Mouse (Mus musculus): ENCODE data around the gene AI593442. TPM values are rescaled to one million over a fixed set of nuclear protein-coding genes. Genes with fewer than 3 reads are reported as not detected.
A peak's percentile ranks its signal among the peaks of the same experiment; 100 is the strongest.

AI593442 gene
- 100 to 1,000 TPM; 109 to 121 TPM for total RNA-seq (2021)
- long read RNA-seq, full-length matches to known transcripts = 5 of 12 reads
- long read RNA-seq, partial matches to known transcripts = 0 of 12 reads
- long read RNA-seq, other reads (novel, unspliced or antisense) = 7 of 12 reads

- peak; percentile 50 to 76 for DNase-seq (ENCODE audit: low spot score in 2 of 2)
Observed at GRCm38 (mm10) chr9:52679362-52679947, at the start of gene AI593442. TSS of gene AI593442 (minus strand) at chr9:52679780.

DNA sequence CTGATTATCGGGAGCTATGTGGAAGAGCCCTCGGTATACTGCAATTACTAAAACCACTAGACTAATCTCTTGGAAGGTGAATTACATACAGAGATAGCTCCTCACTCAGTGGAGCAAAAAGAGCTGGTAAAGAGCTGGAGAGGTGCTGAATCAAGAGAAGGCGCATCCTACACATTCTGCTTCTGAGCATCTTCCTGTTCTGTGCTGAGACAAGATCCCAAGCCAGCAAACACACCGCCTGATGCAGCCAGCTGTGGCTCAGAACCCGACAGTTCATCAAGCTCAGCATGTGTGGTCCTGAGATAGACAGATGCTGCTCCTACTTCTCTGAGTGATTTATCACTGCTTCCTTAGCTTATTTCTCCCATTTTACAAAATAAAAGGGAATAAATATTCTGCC lies 49.2 kb upstream of the AI593442 start:
- DNase-seq (ENCODE audit: low spot score in 2 of 2) = no peak

DNA sequence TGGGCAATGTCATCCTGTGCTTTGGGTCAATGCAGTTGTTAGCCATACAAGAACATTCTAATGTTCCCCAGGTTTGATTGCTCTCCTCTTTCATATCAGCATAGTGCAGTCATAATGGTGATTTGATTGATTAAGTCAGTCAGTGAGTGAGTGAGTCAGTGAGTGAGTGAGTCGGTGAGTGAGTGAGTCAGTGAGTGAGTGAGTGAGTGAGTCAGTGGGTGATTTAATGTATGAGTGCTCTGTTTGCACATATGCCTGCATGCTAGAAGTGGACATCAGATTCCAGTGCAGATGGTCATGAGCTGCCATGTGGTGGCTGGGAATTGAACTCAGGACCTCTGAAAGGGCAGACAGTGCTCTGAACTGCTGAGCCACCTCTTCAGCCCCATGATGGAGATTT lies 43.0 kb upstream of the AI593442 start:
- DNase-seq (ENCODE audit: low spot score in 2 of 2) = no peak

GRCm38 (mm10) chr9:52719562-52719961 lies 40.0 kb upstream of the AI593442 start:
- DNase-seq (ENCODE audit: low spot score in 2 of 2) = no peak

DNA sequence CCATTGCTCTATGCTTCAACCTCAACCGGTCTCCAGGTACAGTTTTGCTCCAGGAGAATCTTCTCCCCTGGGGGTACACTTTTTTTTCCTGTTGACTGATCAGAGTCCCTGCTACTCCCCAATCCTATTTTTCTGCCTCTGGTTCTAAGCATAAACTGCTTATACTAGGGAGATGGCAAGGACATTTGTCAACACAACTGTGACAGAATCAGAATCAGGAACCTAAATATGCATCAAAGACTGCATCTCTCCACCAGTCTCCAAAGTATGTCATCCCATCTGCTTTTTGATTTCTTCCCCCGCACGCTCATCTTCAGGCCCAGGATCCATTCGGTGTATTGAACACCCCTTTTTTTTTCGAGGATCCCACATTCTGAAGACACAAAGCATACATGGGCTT lies 456 bp upstream of the AI593442 start:
- DNase-seq (ENCODE audit: low spot score in 2 of 2) = peak; percentile 33 to 65

- peak in 1 of 2 experiments; percentile 23 for DNase-seq (ENCODE audit: low spot score in 2 of 2)
Observed at GRCm38 (mm10) chr9:52678839-52679215, 753 bp downstream of the AI593442 start.

DNA sequence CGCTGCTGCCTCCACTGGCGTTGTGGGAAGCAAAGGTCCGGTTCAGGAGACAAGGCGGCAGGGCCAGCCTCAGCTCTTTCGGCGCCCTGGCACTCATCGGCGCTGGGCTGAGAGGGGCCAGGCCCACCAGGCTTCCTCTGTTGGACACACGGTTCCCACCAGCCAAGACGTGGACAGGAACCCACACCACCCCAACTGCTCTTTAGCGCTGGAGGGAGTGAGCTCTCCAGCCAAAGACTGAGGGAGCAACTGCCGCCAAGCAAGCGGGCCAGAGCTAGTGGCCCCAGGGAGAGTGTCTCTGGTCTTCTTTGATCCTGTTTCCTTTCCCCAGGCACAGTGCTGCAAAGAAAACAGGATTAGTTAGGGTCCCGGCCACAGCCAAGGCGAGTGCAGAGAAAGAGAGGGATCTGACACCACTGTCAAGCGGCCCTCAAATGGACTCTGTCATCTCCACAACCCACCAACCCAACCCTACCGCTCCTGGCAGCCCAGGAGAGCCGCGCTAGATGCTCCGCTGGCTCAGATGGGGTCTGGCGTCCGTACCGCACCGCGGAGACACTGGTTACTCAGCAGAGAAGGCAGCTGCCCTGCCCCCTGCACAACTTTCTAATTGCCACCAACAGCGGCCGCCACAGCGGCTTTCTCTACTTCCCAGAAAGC lies 1.3 kb downstream of the AI593442 start:
- peak; percentile 21 to 65 for DNase-seq (ENCODE audit: low spot score in 2 of 2)

DNA sequence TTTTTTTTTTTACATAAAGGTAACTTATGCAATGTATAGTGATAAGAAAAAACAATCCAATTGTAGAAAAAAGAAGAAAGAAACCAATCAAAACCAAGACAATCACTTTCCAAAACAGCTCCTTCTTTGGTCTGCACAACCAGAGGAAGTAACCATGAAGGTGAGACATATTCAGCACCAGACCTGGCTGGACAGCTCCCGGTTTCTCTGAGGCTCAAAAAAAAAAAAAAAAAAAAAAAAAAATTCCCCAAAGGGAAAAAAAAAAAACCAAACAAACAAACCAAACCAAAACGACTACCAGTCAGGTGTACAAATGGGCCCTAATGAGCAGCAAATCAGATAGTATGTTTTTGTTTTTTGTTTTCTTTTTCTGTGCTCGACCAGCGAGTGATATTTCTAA lies 3.0 kb downstream of the AI593442 start:
- no peak for DNase-seq (ENCODE audit: low spot score in 2 of 2)

DNA sequence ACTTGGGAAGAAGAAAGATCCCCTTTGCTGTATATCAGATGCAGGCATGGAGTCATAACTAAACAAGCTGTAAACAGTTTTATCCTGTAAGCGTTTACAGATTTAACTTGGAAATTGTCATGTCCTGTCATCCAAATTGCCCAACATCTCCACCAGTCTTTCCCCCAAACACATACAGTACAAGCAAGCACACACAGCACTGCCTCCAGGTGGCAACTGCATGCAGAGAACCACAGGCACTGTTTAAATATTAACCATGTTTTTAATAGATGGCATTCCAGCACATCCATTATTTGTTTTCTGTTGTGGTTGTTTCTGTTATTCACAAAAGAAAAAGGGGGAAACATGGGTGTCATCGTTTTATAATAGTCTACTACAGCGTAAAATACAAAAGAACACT lies 3.6 kb downstream of the AI593442 start:
- DNase-seq (ENCODE audit: low spot score in 2 of 2) = peak in 1 of 2 experiments; percentile 51

DNA sequence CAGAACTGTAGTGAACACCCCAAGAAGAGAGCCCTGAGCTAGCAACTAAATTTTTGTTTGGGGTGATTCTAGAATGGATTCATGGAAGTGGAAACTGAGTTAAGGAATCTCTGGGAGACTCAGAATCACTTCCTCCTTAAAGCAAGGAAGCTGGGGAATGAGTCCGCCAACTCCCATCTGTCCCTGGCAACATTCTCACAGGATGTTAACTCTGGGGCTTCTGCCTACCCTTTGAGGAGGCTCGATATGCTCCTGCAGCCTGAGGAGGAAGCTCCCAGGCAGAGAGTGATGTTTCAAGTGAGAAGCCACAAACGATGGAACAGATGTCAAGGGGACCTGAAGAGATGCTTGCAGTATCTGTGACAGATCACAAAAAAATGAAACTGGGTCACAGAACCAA lies 18.2 kb downstream of the AI593442 start:
- DNase-seq (ENCODE audit: low spot score in 2 of 2) = peak; percentile 40 to 61

DNA sequence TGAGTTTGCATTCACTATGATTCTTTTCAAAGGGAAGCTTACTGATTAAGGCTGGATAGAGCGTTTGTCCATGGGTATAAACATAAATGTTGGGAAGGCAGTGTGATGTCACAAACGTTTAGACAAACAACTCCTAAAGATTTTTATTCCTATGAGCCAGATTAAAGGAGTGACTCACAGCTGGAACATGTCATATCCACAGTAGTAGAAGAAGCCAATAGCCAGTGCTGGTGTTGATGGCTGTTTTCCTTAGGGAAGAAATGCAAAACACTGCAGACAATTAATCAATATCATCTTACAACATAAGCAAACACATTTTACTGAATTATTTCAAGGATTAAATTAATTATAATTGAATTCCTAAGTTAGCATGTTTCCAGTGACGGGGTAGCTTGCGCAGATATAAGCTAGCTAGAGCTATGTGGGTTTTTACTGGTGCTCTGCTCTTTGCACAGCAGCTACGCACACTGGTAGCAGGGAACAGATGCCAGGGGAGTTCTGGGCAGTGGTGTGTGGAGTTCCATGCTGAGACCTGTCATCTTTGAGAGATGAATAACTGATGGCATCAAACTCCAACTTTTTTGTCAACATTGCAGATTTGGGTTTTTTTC lies 29.1 kb downstream of the AI593442 start:
- no peak for DNase-seq (ENCODE audit: low spot score in 2 of 2)

GRCm38 (mm10) chr9:52645312-52645711 lies 34.3 kb downstream of the AI593442 start:
- DNase-seq (ENCODE audit: low spot score in 2 of 2) = no peak

- no peak for DNase-seq (ENCODE audit: low spot score in 2 of 2)
Observed at GRCm38 (mm10) chr9:52644626-52645025, 35.0 kb downstream of the AI593442 start.

DNA sequence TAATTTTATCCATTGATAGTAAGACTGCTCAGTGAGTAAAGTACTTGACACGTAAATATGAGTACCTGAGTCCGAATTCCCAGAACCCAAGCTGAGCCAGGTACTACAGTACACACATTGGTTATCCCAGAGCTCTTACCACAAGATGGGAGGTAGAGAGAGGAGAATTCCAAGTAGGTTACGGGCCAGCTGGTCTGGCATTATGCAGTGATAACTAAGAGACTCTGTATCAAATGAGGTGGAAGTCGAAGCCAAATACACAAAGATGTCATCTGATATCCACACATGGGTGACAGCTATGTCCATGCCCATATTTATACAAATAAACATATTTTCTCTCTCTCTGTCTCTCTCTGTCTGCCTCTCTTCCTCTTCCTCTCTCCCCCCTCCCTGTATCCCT lies 35.4 kb downstream of the AI593442 start:
- DNase-seq (ENCODE audit: low spot score in 2 of 2) = no peak

- no peak for DNase-seq (ENCODE audit: low spot score in 2 of 2)
Observed at GRCm38 (mm10) chr9:52635991-52636390, 43.6 kb downstream of the AI593442 start.

- no peak for DNase-seq (ENCODE audit: low spot score in 2 of 2)
Observed at GRCm38 (mm10) chr9:52623926-52624325, 55.7 kb downstream of the AI593442 start.

Measured in layer of hippocampus, adult 18-20 months (tissue).